Mouse (Mus musculus) ES-E14 (cell line): ENCODE results near the gene Ercc8. TPM values are rescaled to one million over a fixed set of nuclear protein-coding genes. Genes with fewer than 3 reads are reported as not detected.

Experiments
- DNase-seq: peaks from one replicate; pipeline ENCODE4 v3.0.0-alpha.2; 2013; ENCODE audit warnings: low read depth, low spot score
- H3K27ac ChIP-seq: 2 replicates; pipeline ENCODE4 v1.5.1; 2012; ENCODE audit warnings: low read depth, mild to moderate bottlenecking, low read length, moderate library complexity, mixed read lengths; ENCODE audit not compliant: poor library complexity, insufficient read depth, severe bottlenecking
- H3K36me3 ChIP-seq: 2 replicates; pipeline ENCODE4 v1.6.1; 2012; ENCODE audit warnings: mild to moderate bottlenecking, low read length, moderate library complexity, mixed read lengths; ENCODE audit not compliant: control insufficient read depth, poor library complexity, insufficient read depth, severe bottlenecking
- H3K4me1 ChIP-seq, 2 experiments: fragments of 150-350 bp in 1 of 2; sonication (generic) in 1 of 2; 2 replicates each; pipeline ENCODE4 v1.6.1; 2012; ENCODE audit warnings: low read length in 2 of 2, mild to moderate bottlenecking in 1 of 2, mixed read lengths in 1 of 2; ENCODE audit not compliant: control insufficient read depth in 2 of 2, insufficient read depth in 2 of 2, poor library complexity in 1 of 2
- H3K4me3 ChIP-seq, 2 experiments: fragments of 150-350 bp in 1 of 2; sonication (generic) in 1 of 2; 2 replicates each; pipeline ENCODE4 v1.5.1; 2012; ENCODE audit warnings: low read length in 2 of 2, low read depth in 1 of 2, mild to moderate bottlenecking in 1 of 2, mixed read lengths in 1 of 2; ENCODE audit not compliant: insufficient read depth in 1 of 2, poor library complexity in 1 of 2, severe bottlenecking in 1 of 2
- H3K9ac ChIP-seq: 2 replicates; pipeline ENCODE4 v1.6.1; 2012; ENCODE audit warnings: low read depth, mild to moderate bottlenecking, low read length, mixed read lengths; ENCODE audit not compliant: poor library complexity, insufficient read depth, severe bottlenecking
- H3K9me3 ChIP-seq: fragments of 150-350 bp; sonication (generic); 2 replicates; pipeline ENCODE4 v1.6.1; 2012; ENCODE audit warnings: low read depth, mild to moderate bottlenecking, low read length; ENCODE audit not compliant: control insufficient read depth, insufficient read depth
- CHD2 ChIP-seq: IDR thresholded peaks from 2 replicates; pipeline ENCODE4 v1.6.1; 2014; ENCODE audit warnings: mild to moderate bottlenecking, low read depth, low read length, inconsistent platforms
- HCFC1 ChIP-seq: IDR thresholded peaks from 2 replicates; pipeline ENCODE4 v1.6.1; 2012; ENCODE audit warnings: low read length, inconsistent platforms, borderline replicate concordance; ENCODE audit not compliant: insufficient read depth
- MAFK ChIP-seq: IDR thresholded peaks from 2 replicates; pipeline ENCODE4 v1.6.1; 2014; ENCODE audit warnings: mild to moderate bottlenecking, low read depth, low read length, inconsistent platforms; ENCODE audit not compliant: insufficient read depth
- ZC3H11A ChIP-seq: IDR thresholded peaks from 2 replicates; pipeline ENCODE4 v1.6.1; 2012; ENCODE audit warnings: low read depth, mild to moderate bottlenecking, inconsistent platforms, low read length, borderline replicate concordance
- ZNF384 ChIP-seq: IDR thresholded peaks from 2 replicates; pipeline ENCODE4 v1.6.1; 2012; ENCODE audit warnings: low read depth, low read length, inconsistent platforms
- in situ Hi-C, 2 experiments: fragments of 600-800 bp; cut with MboI; formaldehyde crosslinking; loops; one replicate each; pipeline ENCODE4 v1.15.1; 2025; ENCODE audit warnings: low sequenced_read_pairs in 2 of 2, inconsistent platforms in 1 of 2; ENCODE audit not compliant: unreplicated experiment in 2 of 2
- total RNA-seq: library from RNA; depleted of rRNA; stranded (reverse); fragments of 300-350 nt; gene quantifications from 2 replicates; pipeline ENCODE4 v1.2.3, GENCODE M21; 2012

Ercc8 gene
- total RNA-seq, 1 experiment = 18.3 TPM

- Histone ChIP-seq H3K36me3 (peaks cover 6% of the 10 kb centered on the region), H3K27ac (no peak overlapping the region), H3K9me3 (no peaks in the 10 kb centered on the region), H3K9ac (no peak overlapping the region), H3K4me1 (no peaks in the 10 kb centered on the region), H3K4me3 (no peak overlapping the region)
- DNase-seq = no peak
- TF ChIP-seq CHD2 (no peak), ZNF384 (no peak), MAFK (no peak), HCFC1 (no peak), ZC3H11A (no peak)
- in situ Hi-C loops = no loop called here
Measured at GRCm38 (mm10) chr13:108195474-108195873, 36.9 kb downstream of the Ercc8 start.

- in situ Hi-C loops = no loop called here
- H3K4me3 ChIP-seq = no peak overlapping the region
- no peaks in the 10 kb centered on the region for H3K9me3 ChIP-seq
- H3K9ac ChIP-seq = no peak overlapping the region
- no peaks in the 10 kb centered on the region for H3K4me1 ChIP-seq
- H3K27ac ChIP-seq = no peak overlapping the region
- no peak for DNase-seq
- H3K36me3 ChIP-seq = no peaks in the 10 kb centered on the region
- TF ChIP-seq ZC3H11A (no peak), MAFK (no peak), HCFC1 (no peak), CHD2 (no peak), ZNF384 (no peak)
Measured at GRCm38 (mm10) chr13:108204857-108205256, 46.3 kb downstream of the Ercc8 start.

GRCm38 (mm10) chr13:108207447-108207846 lies 48.9 kb downstream of the Ercc8 start:
- TF ChIP-seq HCFC1 (no peak), CHD2 (no peak), ZNF384 (no peak), ZC3H11A (no peak), MAFK (no peak)
- Histone ChIP-seq H3K9ac (no peak overlapping the region), H3K4me1 (peaks cover 0 to 2% of the 10 kb centered on the region in 2 experiments; a peak in 1 of 4 replicates), H3K9me3 (no peaks in the 10 kb centered on the region), H3K4me3 (no peak overlapping the region), H3K27ac (no peak overlapping the region), H3K36me3 (no peaks in the 10 kb centered on the region)
- in situ Hi-C loops = no loop called here
- no peak for DNase-seq

- Histone ChIP-seq H3K9me3 (no peaks in the 10 kb centered on the region), H3K4me1 (peaks cover 2 to 4% of the 10 kb centered on the region in 2 experiments; a peak in 2 of 4 replicates), H3K27ac (no peak overlapping the region), H3K36me3 (no peaks in the 10 kb centered on the region), H3K4me3 (no peak overlapping the region), H3K9ac (no peak overlapping the region)
- TF ChIP-seq ZNF384 (no peak), HCFC1 (no peak)
- DNase-seq = no peak
- in situ Hi-C loops = no loop called here
Measured at GRCm38 (mm10) chr13:108208090-108208489, 49.6 kb downstream of the Ercc8 start.

- H3K27ac ChIP-seq = no peak overlapping the region
- no peak overlapping the region for H3K4me3 ChIP-seq
- H3K9me3 ChIP-seq = no peaks in the 10 kb centered on the region
- no peak for DNase-seq
- TF ChIP-seq HCFC1 (no peak), ZC3H11A (no peak), ZNF384 (no peak), MAFK (no peak), CHD2 (no peak)
- peaks cover 4 to 8% of the 10 kb centered on the region in 2 experiments; a peak in 2 of 4 replicates for H3K4me1 ChIP-seq
- H3K9ac ChIP-seq = no peak overlapping the region
- in situ Hi-C loops = no loop called here
- H3K36me3 ChIP-seq = no peaks in the 10 kb centered on the region
Measured at GRCm38 (mm10) chr13:108210960-108211359, 52.4 kb downstream of the Ercc8 start.
